Mouse (Mus musculus) intestine, embryonic 15.5 days (tissue): Measurements from ENCODE around the gene Tbx6. TPM values are rescaled to one million over a fixed set of nuclear protein-coding genes. Genes with fewer than 3 reads are reported as not detected.
"Not testable (repeated sequence)": the region's sequence is repeated elsewhere in the genome, so short reads cannot be mapped to it uniquely, and the experiment has no call there.

Experiments
- ATAC-seq: fragments of 200-750 bp; cut with Nextera tagmentation; 2 replicates; pipeline ENCODE4 v1.8.0; 2017; ENCODE audit warnings: moderate TSS enrichment, moderate library complexity
- H3K27ac ChIP-seq: fragments of 300-500 bp; sonication (generic); 2 replicates; pipeline ENCODE4 v1.5.1; 2015; ENCODE audit warnings: mild to moderate bottlenecking, inconsistent platforms
- H3K27me3 ChIP-seq: fragments of 300-500 bp; sonication (generic); replicated peaks from 2 replicates; pipeline ENCODE4 v1.6.1; 2015; ENCODE audit warnings: inconsistent platforms
- H3K36me3 ChIP-seq: fragments of 300-500 bp; sonication (generic); 2 replicates; pipeline ENCODE4 v1.6.1; 2015; ENCODE audit warnings: inconsistent platforms
- H3K4me1 ChIP-seq: fragments of 300-500 bp; sonication (generic); replicated peaks from 2 replicates; pipeline ENCODE4 v1.6.1; 2015; ENCODE audit warnings: inconsistent platforms
- H3K4me2 ChIP-seq: fragments of 300-500 bp; sonication (generic); replicated peaks from 2 replicates; pipeline ENCODE4 v1.6.1; 2015; ENCODE audit warnings: mild to moderate bottlenecking, inconsistent platforms
- H3K4me3 ChIP-seq: fragments of 300-500 bp; sonication (generic); replicated peaks from 2 replicates; pipeline ENCODE4 v1.5.1; 2015; ENCODE audit warnings: inconsistent platforms
- H3K9ac ChIP-seq: fragments of 300-500 bp; sonication (generic); 2 replicates; pipeline ENCODE4 v1.6.1; 2015; ENCODE audit warnings: inconsistent platforms
- H3K9me3 ChIP-seq: fragments of 300-500 bp; sonication (generic); 2 replicates; pipeline ENCODE4 v1.6.1; 2016; ENCODE audit warnings: inconsistent platforms
- WGBS: fragments of 180-500 bp; shearing (Covaris S2); methylation state at CpG from one replicate; pipeline ENCODE4 v1.1.7; 2015; 5-methylcytosine and 5-hydroxymethylcytosine counted together
- polyA plus RNA-seq: library from polyadenylated mRNA; unstranded; fragments of >200 nt; fragmentation: Nextera tagmentation; extraction: Ambion mirVana; gene quantifications from 2 replicates; pipeline ENCODE4 v1.2.1, GENCODE M21; 2015

Gene Tbx6
- polyA plus RNA-seq, 1 experiment from 2014 or later = 0.34 TPM

DNA sequence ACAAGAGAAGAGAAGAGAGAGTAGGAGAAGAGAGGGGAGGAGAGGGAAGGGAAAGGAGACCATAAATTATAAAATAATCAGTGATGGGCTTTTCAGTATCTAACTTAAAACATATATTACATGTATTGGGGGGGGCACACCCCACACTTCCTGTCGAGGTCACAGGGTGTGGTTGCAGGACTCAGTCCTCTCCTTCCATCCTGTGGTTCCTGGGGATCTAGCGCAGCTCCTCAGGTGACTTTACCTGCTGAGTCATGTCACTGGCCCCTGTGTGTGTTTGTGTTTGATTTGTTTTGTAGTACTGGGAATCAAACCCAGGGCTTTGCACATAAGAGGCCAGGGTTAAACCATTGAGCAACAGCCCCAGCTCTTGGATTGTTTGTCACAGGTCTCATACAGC is 6.8 kb upstream of the Tbx6 start:
- peaks cover 27% of the 10 kb centered on the region for H3K4me1 ChIP-seq
- 60% methylated on average over 2 of the region's 2 CpGs for WGBS
- no peak overlapping the region for H3K9ac ChIP-seq
- no peak overlapping the region for H3K4me3 ChIP-seq
- peaks cover 14% of the 10 kb centered on the region; the same call in 1 of the 2 replicates for H3K36me3 ChIP-seq
- ATAC-seq = no peak
- no peaks in the 10 kb centered on the region for H3K27me3 ChIP-seq
- no peaks in the 10 kb centered on the region for H3K9me3 ChIP-seq
- H3K4me2 ChIP-seq = no peak overlapping the region
- no peak overlapping the region for H3K27ac ChIP-seq

GRCm38 (mm10) chr7:126775185-126775977 is 5.9 kb upstream of the Tbx6 start:
- Histone ChIP-seq H3K36me3 (peaks cover 7% of the 10 kb centered on the region; the same call in 1 of the 2 replicates), H3K9ac (peak overlapping the region; percentile 42; the same call in 1 of the 2 replicates), H3K27ac (peak overlapping the region; percentile 90), H3K9me3 (no peaks in the 10 kb centered on the region), H3K4me1 (peaks cover 34% of the 10 kb centered on the region), H3K4me2 (no peak overlapping the region; the same call in 1 of the 2 replicates), H3K4me3 (no peak overlapping the region), H3K27me3 (no peaks in the 10 kb centered on the region)
- 72% methylated on average over 10 of the region's 10 CpGs for WGBS
- ATAC-seq = no peak

- 0 out of 2 replicates have a peak overlapping the region, but pooled peaks have one; percentile 65 for H3K4me3 ChIP-seq
- H3K9ac ChIP-seq = peak overlapping the region; percentile 42; the same call in 1 of the 2 replicates
- H3K9me3 ChIP-seq = no peaks in the 10 kb centered on the region
- peak overlapping the region; percentile 90 for H3K27ac ChIP-seq
- H3K4me1 ChIP-seq = peaks cover 36% of the 10 kb centered on the region
- peak overlapping the region; percentile 84 for H3K4me2 ChIP-seq
- WGBS = 51% methylated on average over 3 of the region's 3 CpGs
- no peaks in the 10 kb centered on the region for H3K27me3 ChIP-seq
- peaks cover 4% of the 10 kb centered on the region; the same call in 1 of the 2 replicates for H3K36me3 ChIP-seq
- no peak for ATAC-seq
These were observed 5.4 kb upstream of the Tbx6 start for GRCm38 (mm10) chr7:126775978-126776234.

DNA sequence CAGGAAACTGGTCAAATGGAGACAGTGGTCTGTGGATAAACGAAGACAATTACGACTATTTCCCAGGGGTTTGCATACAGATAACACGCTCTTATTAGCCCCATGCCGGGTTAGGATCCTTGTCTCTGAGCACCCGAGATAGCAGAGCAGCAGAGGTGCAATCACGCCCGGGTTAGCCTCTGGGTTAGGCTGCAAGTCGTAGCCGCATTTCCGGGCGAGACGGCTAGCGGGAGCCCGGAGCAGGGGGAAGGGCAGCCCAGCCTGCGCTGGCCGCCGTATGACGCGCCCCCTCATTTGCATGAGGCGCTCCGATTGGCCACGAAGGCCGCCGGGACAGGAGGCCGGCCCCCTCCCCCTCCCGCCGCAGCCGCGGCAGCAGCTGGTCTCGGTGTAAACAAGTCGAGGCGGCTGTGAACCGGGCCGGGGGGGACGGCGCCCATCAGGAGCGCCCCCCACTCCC is 4.7 kb upstream of the Tbx6 start, which contains the start of gene Ypel3:
Ypel3 (plus strand) TSS at position 358 of the 460 bp plus-strand sequence.
- under 1% methylated on average over 29 of the region's 37 CpGs for WGBS
- H3K9me3 ChIP-seq = no peaks in the 10 kb centered on the region
- peak within 1 kb of the TSS; percentile 65 for H3K4me3 ChIP-seq
- ATAC-seq = peak; percentile 94
- H3K27ac ChIP-seq = peak within 1 kb of the TSS; percentile 90
- H3K27me3 ChIP-seq = no peaks in the 10 kb centered on the region
- H3K4me1 ChIP-seq = peaks cover 43% of the 10 kb centered on the region
- peaks cover 4% of the 10 kb centered on the region; the same call in 1 of the 2 replicates for H3K36me3 ChIP-seq
- H3K4me2 ChIP-seq = peak within 1 kb of the TSS; percentile 84
- peak within 1 kb of the TSS; percentile 76 for H3K9ac ChIP-seq

- Histone ChIP-seq H3K27me3 (no peaks in the 10 kb centered on the region), H3K27ac (0 out of 2 replicates have a peak overlapping the region, but pooled peaks have one; percentile 90), H3K9me3 (no peaks in the 10 kb centered on the region), H3K9ac (peak overlapping the region; percentile 76), H3K36me3 (peaks cover 4% of the 10 kb centered on the region; the same call in 1 of the 2 replicates), H3K4me3 (peak overlapping the region; percentile 65), H3K4me2 (peak overlapping the region; percentile 84), H3K4me1 (peaks cover 48% of the 10 kb centered on the region)
- no peak for ATAC-seq
- 48% methylated on average over 10 of the region's 10 CpGs for WGBS
These were observed 3.8 kb upstream of the Tbx6 start for GRCm38 (mm10) chr7:126777476-126777875.

GRCm38 (mm10) chr7:126778147-126778546 is 3.1 kb upstream of the Tbx6 start:
- Histone ChIP-seq H3K27me3 (no peaks in the 10 kb centered on the region), H3K4me2 (peak overlapping the region; percentile 84), H3K9ac (no peak overlapping the region), H3K4me3 (no peak overlapping the region), H3K27ac (no peak overlapping the region), H3K4me1 (peaks cover 51% of the 10 kb centered on the region), H3K9me3 (no peaks in the 10 kb centered on the region), H3K36me3 (peaks cover 4% of the 10 kb centered on the region; the same call in 1 of the 2 replicates)
- no peak for ATAC-seq
- WGBS = 89% methylated on average over 3 of the region's 3 CpGs

GRCm38 (mm10) chr7:126779101-126779500 is 2.2 kb upstream of the Tbx6 start:
- not testable (repeated sequence) for ATAC-seq, H3K27ac ChIP-seq, H3K9ac ChIP-seq, H3K9me3 ChIP-seq, H3K4me2 ChIP-seq, H3K27me3 ChIP-seq, H3K4me3 ChIP-seq, H3K36me3 ChIP-seq
- 86% methylated on average over 7 of the region's 7 CpGs for WGBS
- peaks cover 51% of the 10 kb centered on the region for H3K4me1 ChIP-seq

DNA sequence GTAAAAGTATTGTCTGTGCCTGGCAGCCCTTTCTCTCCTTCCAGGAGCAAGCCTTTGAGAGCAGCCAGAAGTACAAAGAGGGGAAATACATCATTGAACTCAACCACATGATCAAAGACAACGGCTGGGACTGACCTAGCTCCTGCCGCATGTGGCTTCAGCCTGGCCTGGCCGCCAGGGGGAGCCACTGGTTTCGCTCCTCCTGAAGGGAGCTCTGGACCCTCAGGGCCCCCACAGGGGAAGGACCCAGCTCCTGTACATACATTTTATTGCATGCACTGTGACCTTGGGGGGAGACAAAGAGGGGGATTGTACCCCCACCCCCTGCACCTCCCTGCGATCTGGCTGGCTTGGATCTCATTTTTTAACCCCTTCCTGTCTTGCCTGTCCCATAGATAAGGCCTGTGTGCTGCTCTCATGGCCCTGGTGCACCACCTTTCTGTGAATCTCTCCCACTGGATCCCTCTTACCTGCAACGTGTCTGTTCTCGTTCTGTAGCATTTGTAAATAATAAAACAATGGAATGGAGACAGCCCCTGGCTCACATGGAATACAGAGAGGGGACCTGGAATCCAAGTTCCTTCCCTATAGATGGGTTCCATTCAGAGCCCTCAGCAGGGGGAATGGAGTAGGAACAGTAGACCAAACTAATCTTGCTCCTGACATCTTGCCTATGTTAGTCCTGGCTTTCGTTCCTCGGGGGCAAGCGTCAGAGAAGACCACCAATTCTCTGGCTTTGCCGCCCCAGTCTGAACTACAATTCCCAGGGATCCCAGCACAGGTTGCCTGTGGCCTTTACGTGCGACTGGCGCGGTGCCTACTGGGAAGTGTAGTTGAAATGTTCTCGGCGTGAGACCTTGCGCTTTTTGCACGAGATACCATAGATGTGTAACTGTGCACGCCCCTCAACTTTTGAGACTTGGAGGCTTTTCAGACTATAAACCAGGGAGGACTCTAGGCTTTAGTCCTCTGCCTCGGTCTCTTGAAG is 1.0 kb upstream of the Tbx6 start:
- WGBS = under 1% methylated on average over 21 of the region's 21 CpGs
- Histone ChIP-seq H3K36me3 (peaks cover 13% of the 10 kb centered on the region), H3K4me2 (peak overlapping the region; percentile 85), H3K4me3 (peak overlapping the region; percentile 42), H3K27ac (peak overlapping the region; percentile 51), H3K4me1 (peaks cover 49% of the 10 kb centered on the region), H3K9me3 (no peaks in the 10 kb centered on the region), H3K27me3 (no peaks in the 10 kb centered on the region), H3K9ac (peak overlapping the region; percentile 45)
- ATAC-seq = peak; percentile 73

GRCm38 (mm10) chr7:126781661-126782370 is 533 bp downstream of the Tbx6 start:
- Histone ChIP-seq H3K27ac (no peak overlapping the region), H3K4me2 (peak overlapping the region; percentile 85), H3K9ac (peak overlapping the region; percentile 45), H3K4me1 (peaks cover 37% of the 10 kb centered on the region), H3K9me3 (no peaks in the 10 kb centered on the region), H3K36me3 (peaks cover 27% of the 10 kb centered on the region), H3K4me3 (no peak overlapping the region), H3K27me3 (no peaks in the 10 kb centered on the region)
- no peak for ATAC-seq
- 34% methylated on average over 11 of the region's 11 CpGs for WGBS

DNA sequence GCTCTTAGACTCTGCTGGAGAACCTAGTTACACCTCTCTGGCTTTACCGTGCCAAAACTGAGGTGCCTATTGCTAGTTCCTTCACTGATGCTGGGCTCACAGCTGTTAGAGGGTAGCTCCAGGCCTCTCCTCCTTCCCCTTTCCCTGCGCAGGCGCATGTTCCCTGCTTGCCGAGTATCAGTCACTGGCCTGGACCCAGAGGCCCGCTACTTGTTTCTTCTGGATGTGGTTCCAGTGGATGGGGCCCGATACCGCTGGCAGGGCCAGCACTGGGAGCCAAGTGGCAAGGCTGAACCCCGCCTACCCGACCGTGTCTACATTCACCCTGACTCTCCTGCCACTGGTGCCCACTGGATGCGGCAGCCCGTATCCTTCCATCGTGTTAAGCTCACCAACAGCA is 1.4 kb downstream of the Tbx6 start:
- no peaks in the 10 kb centered on the region for H3K27me3 ChIP-seq
- no peaks in the 10 kb centered on the region for H3K9me3 ChIP-seq
- no peak overlapping the region for H3K4me3 ChIP-seq
- peaks cover 29% of the 10 kb centered on the region for H3K4me1 ChIP-seq
- H3K36me3 ChIP-seq = peaks cover 35% of the 10 kb centered on the region
- ATAC-seq = no peak
- no peak overlapping the region for H3K9ac ChIP-seq
- H3K4me2 ChIP-seq = no peak overlapping the region
- H3K27ac ChIP-seq = no peak overlapping the region
- 77% methylated on average over 13 of the region's 13 CpGs for WGBS

DNA sequence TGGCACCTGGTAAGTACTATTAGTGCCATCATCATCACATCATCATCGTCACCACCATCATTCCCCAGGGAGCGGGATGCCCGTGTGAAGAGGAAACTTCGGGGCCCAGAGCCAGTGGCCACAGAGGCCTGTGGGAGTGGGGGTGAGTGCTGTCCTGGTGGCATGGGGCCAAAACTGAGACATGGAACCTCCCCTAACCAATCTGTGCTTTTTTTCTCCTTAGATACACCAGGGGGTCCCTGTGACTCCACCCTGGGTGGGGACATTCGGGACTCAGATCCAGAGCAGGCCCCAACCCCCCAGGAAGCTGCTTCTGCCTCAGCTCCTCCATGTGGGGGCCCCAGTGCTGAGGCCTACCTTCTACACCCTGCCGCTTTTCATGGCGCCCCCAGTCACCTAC is 3.2 kb downstream of the Tbx6 start:
- peaks cover 43% of the 10 kb centered on the region for H3K36me3 ChIP-seq
- H3K9ac ChIP-seq = no peak overlapping the region
- H3K4me2 ChIP-seq = no peak overlapping the region
- peaks cover 24% of the 10 kb centered on the region for H3K4me1 ChIP-seq
- WGBS = 77% methylated on average over 7 of the region's 7 CpGs
- H3K27ac ChIP-seq = no peak overlapping the region
- ATAC-seq = no peak
- no peaks in the 10 kb centered on the region for H3K9me3 ChIP-seq
- H3K27me3 ChIP-seq = no peaks in the 10 kb centered on the region
- no peak overlapping the region for H3K4me3 ChIP-seq
